Mouse (Mus musculus) T-helper 2 cell (primary cell): ENCODE results near the gene Smtnl2.

Experiments
- in situ Hi-C: fragments of 300-600 bp; cut with MboI, MseI; formaldehyde crosslinking; loops from one replicate; pipeline ENCODE4 v1.15.1; 2025; ENCODE audit warnings: high pct_unique_total_duplicates

The Smtnl2 gene

GRCm38 (mm10) chr11:72428694-72429093, 17.2 kb upstream of the Smtnl2 start:
- in situ Hi-C loops = loop anchor here (5.0 to 25.0 kb wide), 2 partner anchors 196 to 1416 kb away; partner anchors contain the start of genes Derl2, Dhx33 and Mis12

DNA sequence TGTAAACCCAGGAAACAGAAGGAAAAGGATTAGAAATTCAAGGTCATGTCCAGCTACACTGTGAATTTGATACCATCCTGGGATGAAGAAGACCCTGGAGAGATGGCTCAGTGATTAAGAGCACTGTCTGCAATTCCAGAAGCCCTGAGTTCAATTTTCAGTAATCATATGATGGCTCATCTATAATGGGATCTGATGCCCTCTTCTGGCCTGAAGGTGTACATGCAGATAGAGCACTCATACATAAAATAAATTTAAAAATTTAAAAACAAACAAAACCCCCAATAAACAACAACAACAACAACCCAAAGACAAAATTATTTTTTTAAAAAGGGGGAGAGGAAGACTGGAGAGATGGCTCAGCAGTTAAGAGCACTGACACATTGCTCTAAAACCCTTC, 15.4 kb upstream of the Smtnl2 start:
- in situ Hi-C loops = loop anchor here (5.0 to 25.0 kb wide), 2 partner anchors 195 to 1415 kb away; partner anchors contain the start of genes Derl2, Dhx33 and Mis12

- in situ Hi-C loops = loop anchor here (5.0 to 25.0 kb wide), 2 partner anchors 193 to 1413 kb away; partner anchors contain the start of genes Derl2, Dhx33 and Mis12
Observed at GRCm38 (mm10) chr11:72425201-72425600, 13.7 kb upstream of the Smtnl2 start.

- in situ Hi-C loops = no loop called here
Observed at GRCm38 (mm10) chr11:72423686-72424085, 12.2 kb upstream of the Smtnl2 start.

GRCm38 (mm10) chr11:72421518-72422278, 10.2 kb upstream of the Smtnl2 start:
- in situ Hi-C loops = no loop called here

DNA sequence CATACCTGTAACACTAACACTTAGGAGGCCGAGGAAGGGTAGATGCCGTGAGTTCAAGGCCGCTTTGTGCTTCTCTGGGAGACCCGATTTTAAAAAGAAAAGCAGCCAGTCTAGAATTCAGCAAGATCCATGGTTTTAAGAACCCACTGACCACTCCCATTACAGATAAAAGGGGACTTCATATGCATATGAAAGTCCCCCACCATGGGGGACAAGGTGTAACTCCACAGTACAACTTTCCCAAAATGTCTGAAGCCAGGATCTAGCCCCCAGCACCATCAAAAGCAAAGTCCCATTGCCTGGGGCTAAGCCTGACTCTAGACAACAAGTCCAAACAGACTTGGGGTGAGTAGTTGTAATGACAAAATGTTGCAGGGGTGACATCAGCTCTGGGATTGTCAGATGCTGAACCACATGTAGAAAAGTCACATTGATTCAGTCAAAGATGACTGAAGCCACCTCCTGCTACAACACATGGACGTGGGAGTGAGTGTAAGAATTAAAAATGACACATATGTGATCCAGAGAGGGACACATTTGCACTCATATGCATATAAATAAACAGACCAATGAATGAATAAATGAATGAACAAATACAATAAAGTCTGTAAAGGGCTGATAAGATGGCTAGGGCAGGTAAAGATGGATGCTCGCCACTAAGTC, 9.1 kb upstream of the Smtnl2 start:
- in situ Hi-C loops = no loop called here

- in situ Hi-C loops = loop anchor here (5.0 kb wide), 1 partner anchor 62 kb away; no protein-coding TSS in a partner anchor
Observed at GRCm38 (mm10) chr11:72419006-72419405, 7.5 kb upstream of the Smtnl2 start.

DNA sequence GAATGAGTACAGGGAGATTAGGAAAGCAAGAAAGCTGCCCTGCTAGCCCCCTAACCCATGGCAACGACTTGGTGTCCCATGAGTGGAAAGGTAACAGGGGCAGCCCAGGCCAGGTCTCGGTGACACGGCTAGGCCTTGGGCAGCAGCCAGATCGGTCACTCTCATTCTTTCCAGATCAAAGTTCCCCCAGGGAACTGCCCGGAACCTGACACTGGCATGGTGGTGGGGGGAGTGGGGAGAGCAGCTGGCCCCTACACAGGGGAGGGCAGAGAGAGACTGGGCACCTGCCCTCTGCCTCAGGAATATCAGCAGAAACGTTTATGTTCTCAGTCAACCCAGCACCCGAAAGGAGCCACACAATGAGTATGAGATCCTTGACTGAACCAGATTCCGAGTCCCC, 6.7 kb upstream of the Smtnl2 start:
- in situ Hi-C loops = loop anchor here (5.0 kb wide), 1 partner anchor 61 kb away; no protein-coding TSS in a partner anchor

DNA sequence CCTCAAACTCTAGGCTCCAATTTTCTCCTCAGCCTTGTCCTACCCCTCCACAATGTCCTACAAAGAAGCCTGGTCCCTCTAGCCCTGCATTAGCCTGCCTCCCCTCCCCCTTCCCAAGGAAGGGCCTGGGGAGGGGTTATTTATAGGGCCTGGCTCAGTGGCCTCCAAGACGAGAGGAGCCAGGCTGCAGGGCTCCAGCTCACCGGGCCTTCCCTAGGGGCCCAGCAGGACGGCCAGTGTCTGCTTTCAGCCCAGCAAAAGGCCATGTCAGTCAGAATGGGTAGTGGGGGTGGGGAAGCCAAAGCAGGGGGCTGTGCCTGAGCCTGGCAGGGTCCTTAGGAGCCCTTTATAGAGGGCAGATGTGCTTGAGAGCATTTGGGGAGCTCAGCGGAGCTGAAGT, 5.9 kb upstream of the Smtnl2 start:
- in situ Hi-C loops = loop anchor here (5.0 kb wide), 1 partner anchor 60 kb away; no protein-coding TSS in a partner anchor

GRCm38 (mm10) chr11:72416666-72417065, 5.2 kb upstream of the Smtnl2 start:
- in situ Hi-C loops = loop anchor here (5.0 kb wide), 1 partner anchor 59 kb away; no protein-coding TSS in a partner anchor

- in situ Hi-C loops = loop anchor here (5.0 kb wide), 1 partner anchor 58 kb away; no protein-coding TSS in a partner anchor
Observed at GRCm38 (mm10) chr11:72415155-72415554, 3.6 kb upstream of the Smtnl2 start.

DNA sequence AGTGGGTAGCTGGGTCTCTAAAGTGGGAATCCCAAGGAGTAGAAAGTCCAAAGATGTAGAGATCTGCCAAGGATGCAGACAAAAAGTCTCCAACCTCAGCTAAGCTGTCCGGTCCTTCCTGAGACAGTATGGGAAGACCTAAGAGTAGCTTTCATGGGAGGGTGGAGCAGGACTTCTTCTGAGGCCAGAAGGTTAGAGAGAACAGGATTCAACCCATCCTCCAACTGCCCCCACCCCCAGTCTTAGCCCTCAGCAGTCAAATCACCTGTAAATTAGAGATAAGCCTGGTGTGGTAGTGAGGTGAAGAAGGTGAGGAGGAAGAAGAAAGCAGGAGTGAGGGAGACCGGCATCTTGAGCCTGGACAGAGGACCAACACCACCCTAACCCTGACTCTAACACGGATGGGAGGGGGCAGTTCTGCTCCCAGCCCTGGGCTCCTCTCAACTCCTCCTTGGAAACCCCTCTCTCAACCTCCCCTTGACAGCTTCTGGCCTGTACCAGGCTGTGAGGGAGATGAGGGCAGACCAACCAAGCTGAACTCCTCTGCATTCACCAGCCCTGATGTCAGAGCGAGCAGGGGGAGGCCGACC, 2.2 kb upstream of the Smtnl2 start:
- in situ Hi-C loops = no loop called here

DNA sequence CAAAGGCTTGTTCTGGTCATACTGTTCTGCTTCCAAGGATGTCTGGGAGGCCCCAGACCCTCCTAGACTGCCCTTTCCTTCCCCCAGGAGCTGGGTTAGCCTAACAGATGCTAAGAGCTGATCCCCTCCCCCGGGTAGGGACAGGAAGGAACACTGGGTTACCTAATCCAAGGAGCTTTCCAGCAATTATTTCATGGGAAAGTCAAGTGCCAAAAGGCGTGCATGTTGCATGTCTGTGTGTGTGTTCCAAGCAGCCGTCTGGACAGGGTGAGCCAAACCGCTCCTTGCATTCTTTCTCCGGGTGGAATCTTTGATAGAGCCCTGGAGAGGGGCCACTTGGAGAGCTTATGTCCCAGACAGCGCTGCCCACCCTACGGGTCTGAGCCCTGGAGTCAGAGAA, 1.5 kb upstream of the Smtnl2 start:
- in situ Hi-C loops = no loop called here

- in situ Hi-C loops = no loop called here
Observed at GRCm38 (mm10) chr11:72411945-72412344, 432 bp upstream of the Smtnl2 start.

GRCm38 (mm10) chr11:72410521-72411092, 906 bp downstream of the Smtnl2 start:
- in situ Hi-C loops = no loop called here

- in situ Hi-C loops = no loop called here
Observed at GRCm38 (mm10) chr11:72409649-72410385, 1.7 kb downstream of the Smtnl2 start.

GRCm38 (mm10) chr11:72408451-72409170, 2.9 kb downstream of the Smtnl2 start:
- in situ Hi-C loops = no loop called here

DNA sequence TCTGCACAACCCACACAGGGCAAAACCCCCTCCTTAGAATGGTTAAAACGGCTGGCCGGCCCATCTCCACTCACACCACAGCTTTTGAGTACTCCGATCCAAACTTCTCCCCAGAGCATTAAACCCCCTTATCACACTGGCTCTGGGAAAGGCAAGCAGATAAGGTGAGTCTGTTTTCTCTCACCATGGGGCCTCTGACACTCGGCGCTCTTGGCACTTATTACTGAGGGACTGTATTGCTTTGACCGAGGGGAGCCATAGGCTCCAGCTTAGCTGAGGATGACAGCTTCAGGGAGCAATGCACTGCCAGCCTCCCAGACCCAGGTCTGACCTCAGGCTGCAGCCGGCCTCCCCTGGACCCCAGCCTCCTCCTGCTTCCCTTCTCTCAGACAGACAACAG, 3.9 kb downstream of the Smtnl2 start:
- in situ Hi-C loops = no loop called here

DNA sequence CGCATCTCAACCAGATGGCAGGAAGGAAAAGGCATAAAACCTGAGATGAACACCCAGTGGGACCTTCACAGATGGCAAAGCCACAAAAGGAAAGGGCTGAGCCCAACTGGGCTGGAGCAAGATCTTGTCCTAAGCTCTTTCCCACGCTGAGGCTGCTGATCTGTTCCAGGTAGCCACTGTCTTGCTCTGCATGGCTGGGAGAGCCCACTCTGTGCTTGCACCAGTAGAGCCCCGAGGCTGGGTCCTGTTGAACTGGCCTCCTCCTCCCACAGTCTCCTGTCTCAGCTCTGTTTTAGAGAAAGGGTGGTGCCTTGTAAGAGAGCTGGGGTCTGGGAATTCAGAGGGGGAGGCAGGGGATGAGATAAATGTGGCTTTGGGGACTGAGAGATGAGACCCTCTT, 4.4 kb downstream of the Smtnl2 start:
- in situ Hi-C loops = no loop called here

DNA sequence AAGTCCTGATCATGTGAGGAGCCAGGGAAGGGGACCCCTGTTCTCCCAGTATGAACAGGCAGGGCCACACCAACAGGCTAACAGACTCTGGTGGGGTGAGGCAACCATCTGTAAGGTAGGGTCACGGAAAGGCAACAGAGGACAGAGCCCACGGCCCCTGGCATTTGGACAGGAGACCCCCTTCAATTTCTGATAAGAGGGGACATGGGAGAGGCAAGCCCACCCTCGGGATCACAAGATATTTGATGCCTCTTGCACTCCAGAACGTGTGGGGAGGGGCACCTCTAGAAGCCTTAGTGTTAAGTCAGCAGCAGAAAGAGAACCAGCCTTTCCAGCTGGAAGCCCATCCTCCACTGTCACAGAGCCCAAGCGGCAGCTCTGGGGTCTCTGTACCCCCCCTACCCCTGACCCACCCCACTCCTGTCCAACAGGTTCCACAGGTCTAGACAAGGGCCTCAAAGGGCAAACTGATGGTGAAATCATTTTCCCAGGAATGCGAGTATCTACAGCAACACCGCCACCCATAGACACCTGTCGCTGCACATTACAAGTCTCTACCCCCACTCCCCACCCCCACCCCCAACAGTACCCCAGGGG, 5.3 kb downstream of the Smtnl2 start:
- in situ Hi-C loops = no loop called here
